Mouse (Mus musculus): ENCODE measurements around the gene Defa35.
"Not testable (repeated sequence)": the region's sequence is repeated elsewhere in the genome, so short reads cannot be mapped to it uniquely, and the experiment has no call there.

Gene Defa35

DNA sequence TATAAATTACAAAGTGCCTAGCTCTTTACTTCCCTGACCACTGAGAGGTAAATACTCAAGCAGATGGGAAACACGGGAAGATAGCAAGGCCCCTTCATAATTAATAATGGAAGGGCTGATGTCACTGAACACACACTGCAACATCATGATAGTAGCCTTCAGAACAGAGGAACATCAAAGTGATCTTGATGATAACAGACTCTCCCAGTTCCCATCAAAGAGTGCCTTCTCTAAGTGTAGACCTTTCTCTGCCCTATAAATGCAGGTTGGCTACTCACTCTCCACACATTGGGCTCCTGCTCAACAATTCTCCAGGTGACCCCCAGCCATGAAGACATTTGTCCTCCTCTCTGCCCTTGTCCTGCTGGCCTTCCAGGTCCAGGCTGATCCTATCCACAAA, at the start of gene Defa35:
Gene Defa35, plus strand, starts transcription at position 301 of the 400 bp plus-strand sequence.
- DNase-seq (ENCODE audit: low spot score): not testable (repeated sequence)

DNA sequence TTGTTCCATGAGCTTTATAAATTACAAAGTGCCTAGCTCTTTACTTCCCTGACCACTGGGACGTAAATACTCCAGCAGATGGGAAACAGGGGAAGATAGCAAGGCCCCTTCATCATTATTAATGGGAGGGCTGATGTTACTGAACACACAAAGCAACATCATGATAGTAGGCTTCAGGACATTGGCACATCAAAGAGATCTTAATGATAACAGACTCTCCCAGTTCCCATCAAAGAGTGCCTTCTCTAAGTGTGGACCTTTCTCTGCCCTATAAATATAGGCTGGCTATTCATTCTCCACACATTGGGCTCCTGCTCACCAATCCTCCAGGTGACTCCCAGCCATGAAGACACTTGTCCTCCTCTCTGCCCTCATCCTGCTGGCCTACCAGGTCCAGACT, 39.6 kb upstream of the Defa35 start, which contains the start of gene Defa21:
Gene Defa21, plus strand, starts transcription at position 301 of the 400 bp plus-strand sequence.
- DNase-seq (ENCODE audit: low spot score): not testable (repeated sequence)

DNA sequence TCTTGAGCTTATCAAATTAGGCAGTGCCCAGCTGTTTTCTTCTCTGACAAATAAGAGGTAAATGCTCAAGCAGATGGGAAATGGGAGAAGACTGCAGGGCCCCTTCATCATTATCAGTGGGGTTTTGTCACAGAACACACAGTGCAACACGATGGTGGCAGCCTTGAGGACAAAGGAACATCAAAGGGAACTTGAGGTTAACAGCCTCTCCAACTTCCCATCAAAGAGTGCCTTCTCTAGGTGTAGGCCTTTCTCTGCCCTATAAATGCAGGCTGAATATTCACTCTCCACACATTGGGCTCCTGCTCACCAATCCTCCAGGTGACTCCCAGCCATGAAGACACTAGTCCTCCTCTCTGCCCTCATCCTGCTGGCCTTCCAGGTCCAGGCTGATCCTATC, 10.1 kb upstream of the Defa35 start, which contains the start of gene Defa23:
Gene Defa23, plus strand, starts transcription at position 301 of the 400 bp plus-strand sequence.
- DNase-seq (ENCODE audit: low spot score): not testable (repeated sequence)

DNA sequence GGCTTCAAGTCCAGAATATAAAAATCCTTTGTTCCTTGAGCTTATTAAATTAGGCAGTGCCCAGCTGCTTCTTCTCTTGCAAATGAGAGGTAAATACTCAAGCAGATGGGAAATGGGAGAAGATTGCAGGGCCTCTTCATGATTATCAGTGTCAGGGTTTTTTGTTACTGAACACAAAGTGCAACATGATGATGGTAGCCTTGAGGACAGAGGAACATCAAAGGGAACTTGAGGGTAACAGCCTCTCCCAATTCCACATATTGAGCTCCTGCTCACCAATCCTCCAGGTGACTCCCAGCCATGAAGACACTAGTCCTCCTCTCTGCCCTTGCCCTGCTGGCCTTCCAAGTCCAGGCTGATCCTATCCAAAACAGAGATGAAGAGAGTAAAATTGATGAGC, 19.3 kb downstream of the Defa35 start, which contains the start of gene Defa25:
Gene Defa25, plus strand, starts transcription at position 301 of the 400 bp plus-strand sequence.
- not testable (repeated sequence) for DNase-seq (ENCODE audit: low spot score)

DNA sequence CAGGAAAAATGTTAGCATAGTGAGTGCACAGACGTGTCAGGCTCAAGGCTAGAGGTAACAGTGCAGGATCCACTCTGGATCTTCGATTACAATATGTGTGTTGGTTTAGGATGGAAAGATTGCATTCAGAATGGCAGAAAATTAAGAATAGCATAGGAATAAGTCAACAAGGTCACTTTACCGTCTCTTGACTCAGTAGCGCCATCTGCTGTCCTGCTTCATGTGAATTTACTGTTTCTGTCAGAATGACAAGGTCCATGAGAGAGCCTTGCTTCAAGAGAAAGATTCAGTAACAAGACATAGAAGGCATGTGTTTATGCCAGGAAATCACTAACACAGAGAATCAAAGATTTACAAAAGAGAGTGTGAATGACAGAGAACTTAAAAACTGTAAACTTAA, 28.3 kb downstream of the Defa35 start:
- DNase-seq (ENCODE audit: low spot score): no peak

DNA sequence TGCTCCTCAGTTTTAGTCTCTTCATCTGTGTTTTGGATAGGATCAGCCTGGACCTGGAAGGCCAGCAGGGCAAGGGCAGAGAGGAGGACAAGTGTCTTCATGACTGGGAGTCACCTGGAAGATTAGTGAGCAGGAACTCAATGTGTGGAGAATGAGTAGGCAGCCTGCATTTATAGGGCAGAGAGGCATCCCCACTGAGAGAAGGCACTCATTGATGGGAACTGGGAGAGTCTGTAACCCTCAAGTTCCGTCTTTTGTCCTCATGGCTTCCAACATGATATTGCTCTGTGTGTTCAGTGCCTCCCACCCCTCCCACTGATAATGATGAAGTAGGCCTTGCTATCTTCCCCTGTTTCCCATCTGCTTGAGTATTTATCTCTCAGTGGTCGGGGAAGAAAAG, 31.1 kb downstream of the Defa35 start, which contains the start of gene Gm14851:
Gene Gm14851, minus strand, starts transcription at position 101 of the 400 bp plus-strand sequence.
- DNase-seq (ENCODE audit: low spot score): not testable (repeated sequence)
